Mouse (Mus musculus) activated CD4-positive, CD25-positive, alpha-beta regulatory T cell, adult 9 weeks (primary cell): Measurements from ENCODE around the gene Psmg3. TPM values are rescaled to one million over a fixed set of nuclear protein-coding genes. Genes with fewer than 3 reads are reported as not detected.

Source experiments
- polyA plus RNA-seq: library from polyadenylated mRNA; unstranded; fragments of 100-300 nt; shearing (Covaris generic); gene quantifications from one replicate; pipeline ENCODE4 v1.2.1, GENCODE M21; 2017

Psmg3 gene
- 59.5 TPM for polyA plus RNA-seq

DNA sequence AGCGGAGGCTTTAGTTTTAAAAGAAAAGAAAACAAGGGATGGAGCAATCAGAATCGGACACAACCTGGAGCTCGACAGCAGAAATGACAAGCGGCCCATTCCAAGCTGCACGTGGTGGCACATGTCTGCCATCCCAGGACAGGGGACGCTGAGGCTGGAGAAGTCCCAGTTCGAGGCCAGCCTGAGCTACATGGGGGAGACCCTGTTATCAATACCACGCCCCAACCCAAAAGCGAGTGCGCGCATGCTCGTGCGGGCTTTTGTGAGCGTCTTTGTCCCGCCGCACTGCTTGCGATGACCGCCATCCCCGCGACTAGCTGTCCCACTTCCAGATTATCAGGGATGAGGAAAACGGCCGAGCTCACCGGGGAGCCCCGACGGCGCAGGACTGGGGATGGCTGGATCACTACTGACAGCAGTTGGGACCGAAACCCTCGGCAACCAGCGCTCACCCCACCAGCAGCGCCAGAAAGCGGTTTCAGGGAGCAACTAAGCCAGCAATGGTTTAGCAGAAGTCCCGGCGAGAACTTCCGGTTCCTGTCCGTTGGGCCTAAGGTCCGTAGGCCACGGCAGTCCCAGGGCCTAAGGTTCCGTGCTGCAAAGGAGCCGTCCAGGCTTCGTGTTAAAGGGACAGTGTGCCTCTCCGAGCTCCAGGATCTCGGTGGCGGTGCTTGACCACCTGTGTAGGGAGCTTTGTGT is at the start of gene Psmg3, which contains the start of gene Gm26938:
Gene Psmg3 (minus strand): TSS at position 529 of the 699 bp plus-strand sequence.
Gene Gm26938 (minus strand): TSS at position 51 of the 699 bp plus-strand sequence.

DNA sequence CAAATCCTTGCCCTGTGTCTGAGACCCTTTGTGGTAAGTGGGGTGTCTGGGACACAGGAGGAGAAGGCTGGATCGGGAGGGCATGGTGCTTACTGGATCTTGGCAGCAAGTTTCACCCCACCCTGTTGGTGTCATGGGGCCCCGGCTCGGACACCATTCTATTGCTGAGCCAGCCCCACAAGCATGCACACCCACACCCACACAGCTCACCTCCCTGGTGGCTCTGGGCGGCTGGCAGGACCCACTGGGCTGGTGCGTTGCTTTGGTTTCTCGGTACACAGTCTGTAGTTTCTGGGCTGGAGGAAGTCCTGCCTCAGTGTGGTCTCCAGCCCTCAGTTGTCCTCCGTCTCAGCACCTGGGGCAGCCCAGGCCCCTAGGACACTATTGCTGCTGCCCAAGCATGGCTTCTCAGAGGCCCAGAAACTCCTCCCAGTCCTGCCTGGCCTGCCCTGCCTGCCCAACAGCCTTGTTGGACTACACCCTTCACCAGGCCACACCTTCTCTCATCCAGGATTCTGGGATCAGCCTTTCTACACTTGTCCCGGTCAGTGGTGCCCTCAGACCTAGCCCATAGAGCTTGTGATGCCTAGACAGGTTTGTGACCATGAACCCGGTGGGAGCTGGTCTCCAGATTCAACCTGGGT is 7.0 kb downstream of the Psmg3 start, which contains the start of gene Tmem184a:
Gene Tmem184a (minus strand): TSS at position 380 of the 644 bp plus-strand sequence.

GRCm38 (mm10) chr5:139791227-139792158 is 35.2 kb downstream of the Psmg3 start, which contains the start of gene Mafk:
Mafk (plus strand) TSS chr5:139791513.

GRCm38 (mm10) chr5:139775216-139775926 is 51.3 kb downstream of the Psmg3 start, which contains the start of gene Ints1:
Ints1 (minus strand) TSS chr5:139775674.

Other genes with a start within 250 kb of the Psmg3 start
- gene Micall2, start 90.5 kb downstream of the Psmg3 start, polyA plus RNA-seq: 0.34 TPM
- gene Ints1, start 51.2 kb downstream of the Psmg3 start, polyA plus RNA-seq: 61.9 TPM
- 43.6 TPM for gene Mafk, start 35.4 kb downstream of the Psmg3 start, polyA plus RNA-seq
- not detected for gene Tmem184a, start 7.0 kb downstream of the Psmg3 start, polyA plus RNA-seq
- not detected for gene Gm26938, start 478 bp downstream of the Psmg3 start, polyA plus RNA-seq
- not detected for gene Elfn1, start 81.1 kb upstream of the Psmg3 start, polyA plus RNA-seq